Mouse (Mus musculus) cerebellum, postnatal 4 days (tissue): Measurements from ENCODE around the gene Mdn1.

Experiments
- DNase-seq, 2 experiments: peaks; one replicate each; pipeline ENCODE4 v3.0.0; 2022; ENCODE audit warnings: low spot score in 2 of 2, mixed read lengths in 1 of 2

Mdn1 gene

GRCm38 (mm10) chr4:32787110-32787509 is 130.2 kb downstream of the Mdn1 start:
- no peak for DNase-seq

GRCm38 (mm10) chr4:32789020-32789419 is 132.1 kb downstream of the Mdn1 start:
- no peak for DNase-seq

GRCm38 (mm10) chr4:32798976-32799375 is 142.1 kb downstream of the Mdn1 start:
- no peak for DNase-seq

GRCm38 (mm10) chr4:32799966-32800576 is 143.2 kb downstream of the Mdn1 start, which contains the start of gene Lyrm2:
Lyrm2 (plus strand) TSS chr4:32800253.
- DNase-seq: peak; percentile 52 to 82

DNA sequence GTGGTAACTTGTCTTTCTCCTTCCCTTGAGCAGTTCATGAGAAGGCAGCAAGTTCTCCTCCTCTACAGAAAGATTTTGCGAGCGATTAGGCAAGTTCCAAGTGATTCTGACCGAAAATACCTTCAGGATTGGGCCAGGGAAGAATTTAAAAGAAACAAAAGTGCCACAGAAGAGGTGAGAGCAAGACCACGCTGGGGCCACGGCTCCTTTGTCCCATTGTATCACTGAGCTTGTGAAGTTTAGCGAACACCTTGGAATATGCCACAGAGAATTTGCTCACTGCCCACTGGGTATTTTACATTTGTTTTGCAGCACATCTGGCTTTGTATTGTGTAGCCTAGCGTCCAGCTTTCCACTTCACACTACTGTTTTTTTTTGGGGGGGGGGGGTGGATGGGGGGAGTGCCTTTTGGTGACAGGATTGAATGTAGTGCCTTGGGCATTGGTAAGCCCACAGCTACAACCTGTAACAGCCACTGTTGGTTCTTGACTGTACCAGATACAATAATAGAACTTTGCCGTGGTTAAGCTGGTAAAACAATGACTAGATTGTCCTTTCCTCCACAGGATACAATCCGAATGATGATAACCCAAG is 143.8 kb downstream of the Mdn1 start:
- DNase-seq: no peak

DNA sequence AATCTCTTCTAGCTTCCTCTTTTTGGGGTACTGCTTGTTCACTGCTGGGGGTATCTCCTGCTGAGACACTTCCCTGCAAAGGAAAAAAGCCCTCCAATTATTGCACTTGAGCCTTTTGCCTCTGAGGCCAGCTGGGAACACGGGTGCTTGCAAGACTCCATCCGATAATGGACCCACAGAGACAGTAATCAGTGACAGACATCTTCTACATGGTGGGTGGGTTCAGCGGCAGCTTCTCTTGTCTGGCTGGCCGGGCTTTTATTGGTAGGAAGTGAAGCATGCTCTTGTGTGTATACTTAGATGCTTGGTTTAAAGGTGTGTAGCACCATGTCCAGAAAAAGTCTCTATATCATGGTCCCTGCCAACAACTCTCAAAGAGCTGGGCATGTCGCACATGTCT is 160.6 kb downstream of the Mdn1 start:
- DNase-seq: no peak

- DNase-seq: no peak
Measured at GRCm38 (mm10) chr4:32820676-32821075, 163.8 kb downstream of the Mdn1 start.

DNA sequence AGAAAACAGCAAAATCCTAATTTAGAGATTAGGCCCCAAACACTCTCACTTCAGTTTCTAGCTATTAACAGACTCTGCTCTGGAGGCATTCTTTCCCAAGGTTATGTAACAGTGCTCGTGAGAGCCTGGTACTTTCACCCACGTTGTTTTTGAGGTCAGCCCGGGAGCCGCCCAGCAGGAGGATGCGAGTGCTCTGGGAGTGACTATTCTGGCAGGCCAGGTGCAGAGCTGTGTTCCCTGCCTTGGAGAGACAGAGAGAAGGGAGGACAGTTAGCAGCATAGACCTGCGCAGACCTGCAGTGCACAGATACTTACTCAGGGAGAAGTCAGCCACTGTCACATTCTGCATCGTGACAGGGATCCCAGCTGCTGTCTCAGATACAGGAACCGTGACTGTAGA is 167.3 kb downstream of the Mdn1 start:
- DNase-seq: no peak
